Mouse (Mus musculus): Measurements from ENCODE around the gene Ripor3.
"Not testable (repeated sequence)": the region's sequence is repeated elsewhere in the genome, so short reads cannot be mapped to it uniquely, and the experiment has no call there.

Ripor3 gene

DNA sequence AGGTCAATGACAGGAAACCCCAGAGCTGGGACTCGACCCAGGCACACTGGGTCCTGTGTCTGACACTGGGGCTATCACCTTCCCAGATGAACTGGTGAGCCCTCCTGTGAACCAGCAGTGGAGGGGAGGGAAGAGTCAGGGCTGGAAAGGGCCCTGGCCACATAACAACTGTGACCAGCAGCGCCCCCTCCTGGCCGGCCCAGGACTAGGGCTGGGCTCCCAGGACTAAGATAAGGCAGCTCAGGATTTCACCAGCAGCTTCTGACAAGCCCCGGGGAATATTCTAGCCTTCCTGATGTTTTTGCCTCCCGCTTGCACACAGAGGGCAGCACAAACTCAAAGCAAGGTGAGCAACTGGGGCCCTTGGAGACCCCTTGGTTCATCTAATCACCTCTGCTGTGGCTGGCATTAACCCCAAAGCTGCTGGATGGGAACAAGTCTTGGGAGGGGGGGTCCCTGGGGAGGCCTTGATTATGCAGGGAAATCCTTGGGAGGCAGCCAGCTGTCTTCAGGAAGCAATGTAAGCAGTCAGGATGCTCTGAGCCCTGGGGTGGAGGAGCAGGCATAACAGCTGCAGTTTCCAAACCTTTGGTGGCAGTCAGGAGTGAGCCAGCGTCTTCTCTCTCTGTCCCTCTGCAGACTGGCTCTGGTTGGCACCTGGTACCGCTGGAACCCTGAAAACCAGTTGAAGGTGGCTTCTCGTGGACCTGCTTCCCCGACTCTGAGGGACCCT lies at the start of gene Ripor3:
Gene Ripor3, minus strand, starts transcription at position 683 of the 733 bp plus-strand sequence.
- DNase-seq (ENCODE audit: low read depth, low spot score), result peak; percentile 68

DNA sequence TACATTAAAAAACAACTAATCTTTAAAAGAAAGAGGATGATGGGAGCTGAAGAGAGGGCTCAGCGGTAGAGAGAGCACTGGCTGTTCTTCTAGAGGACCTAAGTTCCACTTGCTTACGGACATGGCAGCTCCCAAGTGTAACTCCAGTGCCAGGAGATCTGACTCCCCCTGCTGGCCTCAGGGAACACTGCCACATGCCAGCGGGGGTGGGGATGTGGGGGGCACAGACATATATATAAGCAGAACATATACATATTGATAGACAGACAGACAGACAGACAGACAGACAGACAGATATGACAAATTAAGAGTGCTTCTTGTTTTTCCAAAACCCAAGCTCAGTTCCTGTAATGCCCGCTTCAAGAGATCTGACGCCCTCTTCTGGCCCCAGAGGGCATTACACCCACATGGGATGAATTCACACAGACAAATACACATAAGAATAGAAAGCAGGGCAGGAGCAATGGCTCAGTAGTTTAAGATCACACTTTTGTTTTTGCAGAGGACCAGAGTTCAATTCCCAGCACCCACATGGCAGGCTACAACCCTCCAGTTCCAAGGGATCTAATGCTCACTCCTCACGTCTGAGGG lies 48.9 kb upstream of the Ripor3 start:
- DNase-seq (ENCODE audit: low read depth, low spot score), result peak; percentile 89

DNA sequence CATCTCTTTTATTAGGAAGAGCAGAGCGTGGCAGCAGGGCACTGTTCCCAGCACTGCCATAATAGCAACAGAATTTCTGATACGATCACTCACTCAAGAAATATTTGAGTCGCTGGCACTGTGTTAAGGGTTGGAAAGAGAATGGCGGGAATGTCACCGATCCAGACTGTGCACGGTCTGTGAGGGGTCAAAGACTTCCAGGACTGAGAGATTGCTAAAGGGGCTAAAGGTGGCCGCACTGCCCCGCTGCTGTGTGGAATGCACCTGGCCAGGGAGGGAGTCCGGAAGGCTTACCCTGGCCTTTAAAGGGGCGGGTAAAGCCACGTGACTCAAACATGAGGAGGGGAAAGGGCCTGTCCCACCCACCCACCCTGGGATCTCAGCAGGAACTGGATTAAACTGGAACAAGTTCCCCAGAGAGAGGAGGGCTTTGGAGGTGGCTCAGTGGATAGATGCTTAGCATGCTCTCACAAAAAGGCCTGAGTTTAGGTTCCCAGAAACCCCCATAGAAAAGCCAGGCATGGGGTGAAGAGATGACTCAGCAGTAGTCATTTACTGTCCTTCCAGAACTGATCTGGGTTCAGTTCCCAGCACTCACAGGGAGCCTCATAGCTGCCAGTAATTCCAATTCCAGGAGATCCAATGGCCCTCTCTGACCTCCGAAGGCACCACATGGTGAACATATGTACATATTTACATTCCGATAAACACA lies 48.2 kb upstream of the Ripor3 start:
- peak; percentile 80 for DNase-seq (ENCODE audit: low read depth, low spot score)

DNA sequence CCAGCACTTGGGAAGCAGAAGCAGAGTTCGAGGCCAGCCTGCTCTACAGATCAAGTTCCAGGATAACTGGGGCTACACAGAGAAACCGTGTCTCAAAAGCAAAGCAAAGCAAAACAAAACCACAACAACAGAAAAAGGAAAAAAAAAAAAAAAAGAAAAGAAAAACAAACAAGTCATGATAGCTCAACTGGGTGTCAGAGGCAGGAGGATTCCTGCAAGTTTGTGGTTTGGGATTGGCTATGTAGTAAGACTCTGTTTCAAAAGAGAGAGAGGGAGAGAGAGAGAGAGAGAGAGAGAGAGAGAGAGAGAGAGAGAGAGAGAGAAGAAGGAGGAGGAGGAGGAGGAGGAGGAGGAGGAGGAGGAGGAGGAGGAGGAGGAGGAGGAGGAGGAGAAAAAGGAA lies 47.5 kb upstream of the Ripor3 start:
- DNase-seq (ENCODE audit: low read depth, low spot score), result not testable (repeated sequence)

DNA sequence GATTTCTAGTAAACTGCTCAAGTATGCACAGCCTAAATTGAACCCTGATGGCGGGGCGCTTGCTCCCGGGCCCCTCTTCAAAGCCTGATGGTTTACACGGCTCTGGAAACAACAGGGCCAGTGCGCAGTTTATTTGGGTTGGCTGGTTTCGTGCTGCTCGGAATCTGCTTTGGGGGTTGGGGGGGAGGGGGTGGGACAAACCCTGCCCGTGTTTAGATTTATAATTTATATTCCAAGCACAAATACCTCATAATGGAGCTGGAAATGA lies 46.2 kb upstream of the Ripor3 start:
- DNase-seq (ENCODE audit: low read depth, low spot score), result no peak

DNA sequence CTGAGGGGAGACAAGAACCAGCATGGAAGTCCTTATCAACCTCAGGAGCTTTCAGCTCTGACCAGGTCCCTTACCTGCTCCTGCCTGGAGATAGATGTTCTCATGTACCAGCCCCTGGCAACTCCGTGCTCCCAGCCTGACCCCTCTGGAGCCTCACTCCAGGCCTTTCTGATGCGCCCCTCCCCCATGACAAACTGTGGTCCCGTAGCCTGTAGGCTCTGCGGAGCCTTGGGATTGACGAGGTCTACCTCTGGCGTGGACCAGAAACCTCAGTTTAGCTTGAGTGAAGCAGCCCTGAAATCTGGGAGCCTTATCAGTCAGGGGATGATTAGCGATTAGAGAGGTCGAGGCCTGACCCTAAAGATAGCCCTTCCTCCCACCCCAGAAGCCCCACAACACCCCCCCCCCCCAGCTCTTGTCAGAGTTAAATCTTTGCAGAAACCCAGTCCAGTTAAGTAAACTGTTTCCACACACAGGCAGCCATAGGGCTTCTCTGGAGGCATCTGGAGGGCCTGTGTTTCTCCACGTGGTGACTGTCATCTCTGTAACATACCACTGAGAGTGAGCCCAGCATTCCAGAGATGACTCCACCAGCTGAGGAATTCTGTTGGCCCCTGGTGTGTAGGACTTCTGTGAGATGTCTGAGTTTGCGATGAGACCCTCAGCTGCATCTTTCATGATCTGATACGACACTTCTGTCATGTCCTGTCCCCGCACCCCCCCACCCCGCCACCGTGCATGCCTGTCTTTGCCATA lies 45.7 kb upstream of the Ripor3 start:
- DNase-seq (ENCODE audit: low read depth, low spot score), result no peak

DNA sequence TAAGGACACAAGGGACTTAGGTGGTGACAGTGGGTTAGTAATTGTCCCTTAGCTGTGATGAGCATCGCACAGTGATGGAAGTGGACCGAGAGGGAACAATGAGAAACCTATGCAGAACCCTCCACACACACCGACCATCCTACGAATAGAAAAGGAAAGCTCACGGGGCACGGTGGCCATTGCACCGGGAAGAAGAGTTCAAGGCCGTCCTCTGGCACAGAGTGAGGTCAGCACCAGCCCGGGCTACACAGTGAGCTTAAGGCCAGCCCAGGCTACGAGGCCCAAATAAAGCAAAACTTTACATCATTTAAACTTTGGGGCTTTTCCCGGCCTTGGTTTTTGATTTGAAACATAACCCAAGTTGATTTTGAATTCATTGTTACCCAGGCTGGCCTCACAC lies 43.7 kb upstream of the Ripor3 start:
- DNase-seq (ENCODE audit: low read depth, low spot score), result no peak

DNA sequence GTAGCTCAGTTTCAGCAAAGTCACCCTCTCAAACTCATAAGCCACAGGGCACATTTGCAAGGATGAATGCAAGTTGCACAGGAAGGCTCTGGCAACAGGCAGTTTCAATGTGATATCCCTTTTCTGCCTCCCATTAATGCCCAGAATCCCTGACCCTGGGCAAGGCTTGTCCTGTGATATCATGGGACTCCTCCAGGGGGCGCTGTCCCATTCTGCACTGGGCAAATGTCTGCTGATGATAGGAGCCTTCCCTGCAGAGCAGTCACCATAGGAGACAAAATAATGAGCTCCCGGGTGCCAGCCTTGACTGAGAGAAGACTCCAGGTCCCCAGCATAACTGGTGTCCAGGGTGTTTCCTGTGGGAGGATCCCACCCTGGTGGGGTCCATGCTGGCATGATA lies 42.3 kb upstream of the Ripor3 start:
- peak; percentile 53 for DNase-seq (ENCODE audit: low read depth, low spot score)

DNA sequence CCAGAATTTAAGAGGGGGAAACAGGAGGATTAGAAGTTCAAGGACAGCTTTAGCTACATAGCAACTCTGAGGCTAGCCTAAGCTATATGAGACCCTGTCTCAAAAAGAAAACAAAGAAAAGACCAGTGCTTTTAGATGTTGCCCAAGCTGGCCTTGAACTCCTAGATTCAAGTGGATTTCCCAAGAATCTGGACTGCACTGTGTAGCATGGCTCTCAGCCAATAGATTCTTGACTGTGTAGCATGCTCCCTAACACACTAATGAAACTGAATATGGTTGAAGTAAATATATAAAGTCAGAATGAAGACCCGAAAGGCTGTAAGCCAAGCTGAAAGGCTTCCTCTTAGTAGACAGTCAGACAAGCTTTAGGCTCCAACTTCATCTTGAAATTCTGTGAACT lies 41.7 kb upstream of the Ripor3 start:
- no peak for DNase-seq (ENCODE audit: low read depth, low spot score)

DNA sequence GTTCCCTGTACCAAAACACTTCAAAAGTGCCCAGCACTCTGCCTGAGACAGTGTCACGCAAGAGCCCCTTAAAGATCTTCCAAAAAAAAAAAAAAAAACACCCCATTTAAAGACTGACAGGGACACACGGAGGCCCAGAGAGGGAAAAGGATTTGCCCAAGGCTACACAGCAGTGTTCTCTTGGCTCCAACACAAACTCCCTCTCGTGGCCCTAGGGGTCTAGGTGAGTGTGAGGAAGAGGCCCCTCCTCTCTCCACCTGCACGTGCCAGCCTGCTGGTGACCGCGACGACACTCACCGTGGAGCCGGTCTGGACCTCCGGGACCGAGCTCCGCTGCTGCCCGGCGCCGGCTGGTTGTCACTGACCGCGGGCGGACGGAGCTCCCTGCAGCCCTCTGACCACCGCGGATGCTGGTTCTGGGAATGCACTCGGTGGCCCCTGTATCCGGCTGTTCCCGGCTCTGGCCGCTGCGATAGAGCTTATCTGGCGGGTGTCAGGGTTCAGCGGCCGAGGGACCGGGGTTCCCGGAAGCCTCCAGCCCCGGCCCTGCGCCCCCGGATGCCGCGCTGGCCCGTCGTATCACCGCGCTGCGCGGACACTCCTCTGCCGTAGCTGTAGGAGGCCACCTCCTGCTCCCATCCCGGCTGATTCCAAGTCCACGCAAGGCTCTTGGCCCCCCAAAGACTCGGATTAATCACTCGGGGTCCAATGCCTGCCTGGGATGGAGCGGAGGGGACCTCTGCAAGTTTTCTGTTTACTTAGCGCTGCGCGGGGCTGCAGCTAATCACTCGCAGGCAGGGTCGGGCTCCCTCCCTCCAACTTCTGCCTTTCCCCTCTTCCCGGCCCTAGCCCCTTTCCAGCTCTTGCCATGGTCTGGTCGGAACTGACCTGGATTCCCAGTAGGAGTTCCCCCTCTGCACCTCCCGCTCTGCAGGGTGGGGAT lies 39.9 kb upstream of the Ripor3 start:
- no peak for DNase-seq (ENCODE audit: low read depth, low spot score)

DNA sequence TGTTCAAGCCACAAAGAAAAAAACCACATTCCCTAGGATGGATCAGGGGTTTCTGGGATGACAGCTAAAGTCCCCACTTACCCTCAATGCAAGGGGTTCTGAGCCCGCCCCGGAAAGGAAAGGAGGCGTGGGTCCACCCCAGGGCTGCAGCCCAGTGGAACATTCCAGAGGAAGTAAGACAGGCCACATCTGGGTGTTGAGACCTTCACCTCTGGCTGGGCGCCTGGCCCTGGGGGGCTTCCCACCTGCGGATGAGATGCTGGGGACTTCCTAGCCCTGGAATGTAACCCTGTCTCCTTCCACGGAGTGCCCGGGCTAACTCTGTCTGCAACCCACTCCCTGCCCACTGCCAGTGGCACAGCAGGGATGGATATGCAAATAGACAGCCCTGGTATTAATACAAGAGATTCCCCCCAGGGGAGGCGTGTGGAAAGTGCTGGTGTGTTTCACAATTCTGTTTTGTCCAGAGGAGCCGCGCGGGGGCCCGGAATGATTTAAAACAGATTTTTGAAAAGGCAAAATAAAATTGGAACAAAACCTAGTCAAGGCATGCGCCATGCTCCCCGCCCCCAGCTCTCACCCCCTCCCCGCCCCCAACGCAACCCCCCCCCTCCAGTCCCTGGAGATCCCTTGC lies 38.7 kb upstream of the Ripor3 start:
- no peak for DNase-seq (ENCODE audit: low read depth, low spot score)

DNA sequence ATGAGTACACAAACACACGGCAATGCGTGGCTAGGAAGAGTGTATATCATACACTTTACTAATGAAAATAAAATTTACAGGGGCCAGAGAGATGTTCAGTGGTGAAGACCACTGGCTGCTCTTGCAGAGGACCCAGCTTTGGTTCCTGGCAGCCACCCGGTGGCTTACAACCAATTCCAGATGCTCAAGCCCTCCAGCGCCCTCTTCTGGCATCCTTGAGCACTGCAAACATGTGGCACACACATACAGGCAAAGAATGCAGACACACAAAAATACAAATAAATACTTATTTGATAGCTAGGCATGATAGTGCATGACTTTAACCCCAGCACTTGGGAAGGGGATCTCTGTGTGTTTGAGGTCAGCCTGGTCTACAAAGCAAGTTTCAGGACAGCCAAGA lies 36.0 kb upstream of the Ripor3 start:
- peak; percentile 82 for DNase-seq (ENCODE audit: low read depth, low spot score)

DNA sequence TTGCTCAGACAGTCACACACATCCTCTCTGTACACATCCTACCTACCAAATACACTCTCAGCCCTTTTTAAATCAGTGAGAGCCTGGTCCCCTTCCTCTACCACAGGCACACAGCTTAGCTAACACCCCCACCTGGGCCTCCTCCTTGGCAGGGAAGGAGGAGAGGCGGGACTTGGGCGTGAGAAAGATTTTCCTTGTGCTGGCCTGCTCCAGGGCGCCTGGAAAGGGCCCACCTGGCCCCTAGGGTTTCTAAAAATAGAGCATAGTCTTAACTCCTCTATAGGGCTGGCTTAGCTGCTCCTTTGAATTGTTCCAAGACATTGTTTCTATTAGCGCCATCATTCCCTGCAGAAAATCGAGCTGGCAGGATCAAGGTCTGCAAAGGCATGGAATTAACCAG lies 35.4 kb upstream of the Ripor3 start:
- DNase-seq (ENCODE audit: low read depth, low spot score), result no peak

DNA sequence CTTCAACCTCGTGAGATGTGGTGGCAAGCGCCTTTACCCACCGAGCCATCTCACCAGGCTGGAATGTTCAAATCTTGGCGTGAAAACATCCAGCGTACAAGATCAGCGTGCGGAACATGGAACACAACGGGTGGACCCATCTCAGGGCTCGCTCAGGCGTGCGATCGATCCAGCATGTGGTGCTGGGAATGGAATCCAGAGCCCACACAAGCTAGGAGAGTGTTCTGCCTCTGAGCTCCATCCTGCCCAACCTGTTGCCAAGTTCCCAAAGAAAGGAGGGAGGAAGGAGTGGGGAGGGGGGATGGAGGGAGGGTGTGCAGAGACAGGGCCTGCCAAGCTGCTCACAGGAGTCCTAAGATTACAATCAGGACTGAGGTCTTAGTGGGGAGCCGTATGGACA lies 34.9 kb upstream of the Ripor3 start:
- DNase-seq (ENCODE audit: low read depth, low spot score), result no peak

DNA sequence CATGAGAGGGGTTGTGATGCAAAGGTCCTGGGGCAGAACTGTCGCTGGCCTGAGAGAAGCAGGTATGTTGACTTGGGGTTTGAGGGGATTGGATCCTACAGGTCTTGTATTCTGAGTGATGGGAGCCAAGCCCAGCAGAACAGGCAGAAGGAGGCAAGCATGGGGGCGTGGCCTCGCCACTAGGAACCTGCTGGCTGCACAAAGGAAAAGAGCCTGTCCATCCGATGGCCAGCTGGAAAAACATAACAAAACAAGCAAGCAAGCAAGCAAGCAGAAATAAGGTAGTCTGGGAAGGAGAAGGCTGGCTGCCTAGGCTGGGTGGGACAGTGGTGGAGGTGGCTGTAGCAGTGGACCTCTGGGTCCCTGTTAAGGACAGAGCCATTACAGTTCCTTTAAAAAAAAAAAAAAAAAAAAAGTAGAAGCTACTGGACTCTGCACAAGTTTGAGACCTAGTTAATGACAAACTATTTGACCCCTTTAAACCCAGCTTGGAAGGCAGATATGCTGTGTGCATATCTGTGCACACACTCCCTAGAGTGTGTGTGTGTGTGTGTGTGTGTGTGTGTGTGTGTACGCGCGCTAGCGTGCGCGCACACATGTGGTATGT lies 34.4 kb upstream of the Ripor3 start:
- no peak for DNase-seq (ENCODE audit: low read depth, low spot score)

DNA sequence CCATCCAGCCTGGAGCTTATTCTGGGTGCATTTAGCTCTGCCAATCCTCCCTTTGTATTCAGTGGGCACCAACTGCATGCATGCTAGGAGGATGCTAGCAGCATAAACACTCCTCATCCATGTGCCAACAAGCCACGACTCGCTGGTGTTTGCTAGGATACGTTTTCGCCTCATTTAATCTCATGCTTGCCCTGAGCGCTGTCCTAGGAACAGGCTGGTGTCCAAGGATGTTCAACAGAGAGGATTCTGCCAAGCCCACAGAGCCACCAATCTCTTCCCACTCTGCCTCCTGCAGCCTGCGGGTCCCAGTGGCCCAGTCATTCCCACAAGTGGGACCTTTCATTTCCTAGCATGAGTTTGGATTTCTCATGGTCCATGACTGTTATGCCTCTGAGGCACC lies 31.6 kb upstream of the Ripor3 start:
- no peak for DNase-seq (ENCODE audit: low read depth, low spot score)

DNA sequence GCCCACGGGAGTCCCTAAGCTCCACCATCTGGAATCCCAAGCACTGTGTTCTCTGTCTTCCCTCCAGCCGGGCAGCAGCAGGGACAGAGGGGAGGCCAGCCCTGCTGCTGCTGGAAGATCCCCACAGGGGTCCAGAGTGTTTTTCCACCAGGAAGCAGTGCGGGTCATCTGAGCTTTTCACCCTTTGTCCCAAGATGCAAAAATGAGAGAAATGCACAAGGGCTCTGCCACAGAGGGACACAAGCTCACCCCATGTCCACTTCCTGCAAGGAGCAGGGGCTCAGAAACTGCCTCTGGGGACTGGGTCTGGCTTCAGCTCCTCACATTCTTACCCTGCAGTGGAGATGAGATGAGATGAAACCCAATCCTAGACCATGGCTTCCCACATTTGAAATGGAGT lies 30.3 kb upstream of the Ripor3 start:
- DNase-seq (ENCODE audit: low read depth, low spot score), result no peak

DNA sequence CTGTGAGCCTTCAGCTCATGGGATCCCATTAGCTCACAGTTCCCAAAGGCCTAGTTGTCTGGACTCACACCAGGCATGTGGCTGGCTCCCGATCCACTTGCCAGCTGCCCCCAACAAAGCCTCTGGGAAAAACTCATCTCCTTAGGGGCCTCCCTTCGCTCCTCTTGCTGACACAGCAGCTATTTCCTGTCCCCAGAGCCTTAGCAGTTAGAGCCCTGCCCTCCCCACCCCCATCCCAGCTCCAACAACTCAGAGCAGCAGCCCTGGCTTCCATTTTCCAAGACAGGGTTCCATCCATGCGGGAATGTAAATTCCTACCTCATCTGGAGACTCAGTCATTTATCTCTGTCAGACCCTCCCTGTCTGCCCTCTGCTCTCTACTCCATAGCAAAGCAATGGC lies 26.6 kb upstream of the Ripor3 start:
- no peak for DNase-seq (ENCODE audit: low read depth, low spot score)

DNA sequence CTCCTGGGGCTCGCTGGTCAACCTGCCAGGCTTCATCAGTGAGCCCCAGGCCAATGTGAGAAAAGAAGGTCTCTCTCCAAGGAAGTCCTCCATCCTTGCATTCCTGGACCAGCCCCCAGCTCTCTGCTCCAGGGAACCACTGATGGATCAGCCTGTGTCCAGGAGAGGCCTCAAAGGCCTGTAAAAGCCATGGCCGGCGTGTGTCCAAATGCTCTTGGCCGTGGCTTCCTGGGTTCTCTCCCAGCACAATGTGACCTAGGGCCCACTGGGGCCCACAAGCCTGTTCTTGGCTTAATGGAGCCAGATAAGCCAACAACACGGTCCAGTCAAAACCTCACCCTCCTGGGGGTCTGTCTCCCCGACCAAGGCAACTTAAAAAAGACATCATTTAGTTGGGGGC lies 25.5 kb upstream of the Ripor3 start:
- DNase-seq (ENCODE audit: low read depth, low spot score), result no peak

DNA sequence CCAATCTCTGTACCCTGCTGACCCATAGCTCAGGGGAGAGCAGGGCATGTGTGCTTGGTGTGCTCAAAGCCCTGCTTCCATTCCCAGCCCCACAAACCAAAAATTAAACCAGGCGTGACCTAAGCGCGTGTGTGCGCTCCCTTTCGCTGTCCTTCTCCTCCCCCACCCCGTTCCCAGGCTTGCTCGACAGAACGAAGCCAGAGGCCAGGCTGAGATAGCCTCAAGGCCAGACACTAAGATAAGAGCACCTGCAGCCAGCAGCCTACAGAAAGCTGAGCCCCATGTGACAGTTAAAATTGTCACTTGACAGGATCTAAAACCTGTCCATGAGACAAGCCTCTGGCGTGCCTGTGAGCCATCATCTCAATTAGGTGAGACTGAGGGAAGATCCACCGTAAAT lies 23.5 kb upstream of the Ripor3 start:
- DNase-seq (ENCODE audit: low read depth, low spot score), result no peak

DNA sequence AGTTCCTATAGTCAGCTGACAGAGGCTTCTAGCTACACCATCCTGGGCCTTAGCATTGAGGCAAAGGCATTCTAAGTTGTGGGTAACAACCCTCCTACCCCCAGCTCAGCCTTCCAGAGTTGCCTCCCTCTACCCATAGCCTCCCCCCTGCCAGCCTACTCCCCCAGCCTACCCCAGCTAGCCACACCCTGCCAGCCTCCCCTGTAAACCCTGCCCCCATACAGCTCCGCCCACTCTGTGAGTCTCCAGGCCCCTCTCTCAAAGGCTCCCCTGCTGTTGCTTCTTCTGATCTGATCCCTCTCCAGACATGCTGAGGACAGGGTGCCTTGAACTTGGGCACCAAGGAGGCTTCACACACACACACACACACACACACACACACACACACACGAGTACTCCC lies 21.4 kb upstream of the Ripor3 start:
- DNase-seq (ENCODE audit: low read depth, low spot score), result no peak

Measured in R1 (cell line).